Mouse (Mus musculus) cerebellum, postnatal 4 days (tissue): Measurements from ENCODE around the gene Slc8a2.

Experiments used
- DNase-seq, 2 experiments: peaks; one replicate each; pipeline ENCODE4 v3.0.0; 2022; ENCODE audit warnings: low spot score in 2 of 2, mixed read lengths in 1 of 2

The Slc8a2 gene

GRCm38 (mm10) chr7:16129421-16129845 lies at the start of gene Slc8a2:
TSS of gene Slc8a2 (plus strand) at chr7:16129826.
- DNase-seq = peak; percentile 71 to 80

GRCm38 (mm10) chr7:16079947-16080346 lies 49.7 kb upstream of the Slc8a2 start:
- DNase-seq = no peak

DNA sequence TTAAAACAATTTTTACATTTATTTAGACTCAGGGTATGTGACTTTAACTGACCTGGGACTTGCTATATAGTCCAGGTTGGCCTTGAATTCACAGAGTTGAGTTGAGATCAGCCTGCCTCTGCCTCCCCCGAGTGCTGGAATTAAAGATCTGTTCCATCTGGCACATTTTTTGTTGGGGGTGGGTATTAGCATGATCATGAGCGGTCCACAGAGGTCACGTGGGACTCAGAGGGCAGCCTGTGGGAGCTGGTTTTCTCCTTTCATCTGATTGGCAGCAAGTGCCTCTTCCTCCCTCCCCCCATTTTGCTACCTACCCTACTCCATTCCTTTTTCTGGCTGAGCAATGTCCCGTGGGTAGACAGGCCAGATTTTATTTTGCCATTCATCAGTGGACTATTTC lies 49.0 kb upstream of the Slc8a2 start:
- no peak for DNase-seq

DNA sequence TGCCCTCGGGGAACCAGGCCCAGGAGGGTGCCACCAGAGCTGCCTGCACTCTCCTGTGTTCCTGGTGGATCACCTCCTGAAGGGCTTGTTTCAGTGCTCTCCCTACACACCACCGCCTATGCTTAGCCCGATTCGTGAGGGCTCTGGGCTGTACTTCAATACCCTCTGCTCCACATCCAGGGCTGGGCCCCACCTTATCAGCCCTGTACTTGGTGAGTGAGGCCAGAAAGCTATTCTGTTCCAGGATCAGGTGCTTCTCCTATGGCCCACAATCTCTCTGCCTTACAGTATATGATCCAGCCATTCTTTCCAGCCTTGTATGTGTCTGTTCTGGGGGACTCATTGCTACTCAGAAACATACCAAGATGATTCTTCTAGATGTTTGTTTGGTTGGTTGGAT lies 46.3 kb upstream of the Slc8a2 start:
- no peak for DNase-seq

- no peak for DNase-seq
These were observed 42.0 kb upstream of the Slc8a2 start for GRCm38 (mm10) chr7:16087587-16087986.

GRCm38 (mm10) chr7:16094592-16094991 lies 35.0 kb upstream of the Slc8a2 start:
- no peak for DNase-seq

DNA sequence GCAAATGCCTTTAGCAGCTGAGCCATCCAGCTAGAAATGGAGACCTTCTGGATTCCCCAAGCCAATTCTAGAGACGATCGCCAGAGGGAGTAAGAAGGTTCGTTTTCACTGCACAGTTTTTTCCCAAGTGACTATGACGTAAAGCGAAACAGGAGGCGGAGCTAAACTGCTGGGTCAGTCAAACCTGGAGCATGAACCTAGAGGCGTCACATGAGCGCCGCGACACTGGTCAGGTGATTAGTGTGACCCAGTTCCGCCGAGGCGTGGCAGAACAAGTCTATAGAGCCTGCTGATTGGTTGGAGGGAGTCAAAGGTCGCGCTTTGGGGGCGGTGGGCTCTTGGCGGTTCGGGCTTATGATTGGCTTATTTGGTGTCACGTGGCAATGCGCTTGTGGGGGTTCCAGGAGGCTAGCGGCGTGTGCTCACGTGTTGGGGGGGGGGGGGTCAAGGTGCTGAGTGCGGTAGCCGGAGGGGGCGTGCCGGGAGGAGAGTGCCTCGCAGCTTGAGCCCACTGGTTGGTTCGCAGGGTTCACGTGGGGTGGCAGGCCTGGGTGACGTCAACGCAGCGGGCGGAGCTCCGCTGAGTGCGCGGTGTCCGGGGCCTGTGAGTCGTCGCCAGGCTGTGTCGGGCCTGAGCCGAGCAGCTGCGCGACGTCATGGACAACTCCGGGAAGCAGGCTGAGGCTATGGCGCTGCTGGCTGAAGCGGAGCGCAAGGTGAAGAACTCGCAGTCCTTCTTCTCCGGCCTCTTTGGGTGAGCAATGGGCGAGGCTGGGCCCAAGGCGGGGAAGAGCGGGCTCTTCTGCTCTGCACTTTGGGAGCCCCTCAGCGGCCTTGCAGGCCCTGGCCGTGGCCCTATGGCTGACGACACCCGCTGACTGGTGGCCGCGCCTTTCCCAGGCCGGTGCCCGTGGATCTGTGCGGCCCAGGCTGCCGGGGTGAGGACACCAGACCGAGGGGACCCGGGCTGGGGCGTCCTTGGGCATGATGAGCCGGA lies 31.3 kb upstream of the Slc8a2 start, which contains the start of gene Napa:
Gene Napa (plus strand): TSS at position 438 of the 997 bp plus-strand sequence.
- peak; percentile 92 to 95 for DNase-seq

GRCm38 (mm10) chr7:16099901-16100300 lies 29.7 kb upstream of the Slc8a2 start:
- DNase-seq = no peak

GRCm38 (mm10) chr7:16101081-16101480 lies 28.5 kb upstream of the Slc8a2 start:
- no peak for DNase-seq

- DNase-seq = no peak
These were observed 27.7 kb upstream of the Slc8a2 start for GRCm38 (mm10) chr7:16101726-16102475.

DNA sequence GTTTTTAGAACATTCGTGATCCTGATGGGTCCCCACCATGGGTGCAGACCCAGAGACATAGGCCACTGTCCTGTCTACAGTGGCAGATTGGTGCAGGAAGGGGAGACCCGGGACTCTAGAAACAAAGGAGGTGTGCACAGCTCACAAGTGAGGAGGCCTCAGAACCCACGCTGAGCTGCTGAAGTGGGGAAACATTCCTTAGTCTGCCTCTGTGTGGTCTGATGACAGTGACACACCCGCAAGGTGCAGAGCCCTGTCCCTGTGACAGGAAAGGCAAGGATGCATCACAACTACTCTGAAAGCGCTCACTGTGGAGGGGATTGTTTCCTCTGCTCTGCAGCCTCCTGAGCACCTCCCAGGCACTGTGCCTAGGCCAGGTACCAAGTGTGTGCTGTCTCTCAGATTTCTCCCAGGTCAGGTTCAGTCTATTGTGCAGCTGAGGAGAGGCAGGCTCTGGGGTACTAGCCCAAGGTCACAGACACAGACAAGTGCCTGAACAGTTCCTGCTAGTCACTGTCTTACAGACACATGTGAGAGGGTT lies 26.9 kb upstream of the Slc8a2 start:
- DNase-seq = no peak

DNA sequence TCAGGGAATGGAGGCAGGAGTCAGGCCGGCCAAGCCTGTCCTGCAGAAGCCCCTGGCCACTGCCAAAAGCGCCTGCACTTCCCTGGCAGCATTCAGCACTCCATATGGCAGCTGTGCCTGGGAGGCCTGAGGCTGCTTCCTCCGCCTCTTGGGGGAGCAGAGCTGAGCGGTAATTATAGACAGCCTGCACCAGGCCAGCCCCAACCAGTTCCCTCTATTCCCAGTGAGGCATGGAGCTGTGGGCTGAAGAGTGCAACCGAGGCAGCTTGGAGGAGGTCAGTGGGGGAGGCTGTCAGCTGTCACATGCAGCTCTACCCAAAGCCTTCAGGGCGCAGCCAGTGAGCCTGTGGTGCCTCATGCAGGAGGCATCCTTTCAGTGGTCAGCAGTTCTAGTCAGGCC lies 25.9 kb upstream of the Slc8a2 start:
- DNase-seq = peak in 1 of 2 experiments; percentile 71

GRCm38 (mm10) chr7:16104611-16105388 lies 24.8 kb upstream of the Slc8a2 start:
- no peak for DNase-seq

- no peak for DNase-seq
These were observed 20.6 kb upstream of the Slc8a2 start for GRCm38 (mm10) chr7:16108886-16109542.

DNA sequence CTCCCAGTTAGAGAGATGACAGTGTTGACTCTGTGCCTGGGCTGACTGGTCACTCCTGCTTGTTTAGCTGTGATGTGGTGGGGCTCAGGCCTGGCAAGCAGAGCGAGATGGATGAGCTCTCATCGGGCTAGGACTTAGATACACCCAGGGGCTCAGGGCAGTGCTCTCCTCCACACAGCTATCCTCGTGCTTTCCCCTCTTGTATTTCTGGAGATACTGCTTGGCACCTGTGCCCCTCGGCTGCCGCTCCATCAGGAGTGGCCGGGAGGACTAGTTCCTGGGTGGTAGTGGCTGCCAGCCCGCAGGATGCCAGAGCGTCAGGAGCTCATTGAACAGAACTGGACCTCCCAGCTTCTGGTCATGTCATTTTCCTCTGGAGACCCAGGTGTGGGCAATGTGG lies 19.5 kb upstream of the Slc8a2 start:
- DNase-seq = no peak

GRCm38 (mm10) chr7:16111284-16112090 lies 18.1 kb upstream of the Slc8a2 start:
- DNase-seq = no peak

DNA sequence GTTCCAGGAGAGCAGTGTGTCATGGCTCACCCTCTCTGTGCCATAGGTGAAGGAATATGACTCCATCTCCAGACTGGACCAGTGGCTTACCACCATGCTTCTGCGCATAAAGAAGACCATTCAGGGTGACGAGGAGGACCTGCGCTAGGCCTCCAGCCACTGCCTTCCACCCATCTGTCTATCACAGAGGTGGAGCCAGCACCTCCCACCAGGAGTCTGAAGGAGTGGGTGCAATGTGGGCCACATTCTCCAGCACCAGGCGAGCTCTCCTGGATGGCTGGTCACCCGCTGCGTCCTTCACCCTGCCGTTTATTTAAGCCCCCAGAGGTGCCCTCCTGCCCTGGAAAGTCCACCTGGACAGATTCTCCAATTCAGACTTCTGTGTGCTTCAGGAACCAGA lies 13.2 kb upstream of the Slc8a2 start:
- DNase-seq = no peak

DNA sequence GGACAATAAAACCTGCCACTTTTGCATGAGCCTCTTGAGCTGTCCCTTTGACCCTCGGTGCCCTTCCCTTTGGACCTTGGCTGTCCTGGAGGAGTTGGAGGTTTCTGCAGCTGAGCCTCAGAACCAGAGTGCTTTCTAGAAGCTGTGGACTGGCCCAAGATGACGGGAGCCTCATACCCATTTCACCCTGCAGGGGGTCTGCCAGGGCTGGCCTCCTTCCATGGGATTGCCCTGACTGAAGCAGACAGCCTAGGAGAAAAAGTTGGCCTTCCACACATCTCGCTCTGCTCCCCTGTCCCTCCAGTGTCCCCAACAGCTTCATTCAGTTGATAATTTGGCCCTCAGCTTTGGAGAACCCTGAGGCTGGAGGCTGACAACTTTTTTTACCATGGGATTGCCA lies 12.5 kb upstream of the Slc8a2 start:
- DNase-seq = peak in 1 of 2 experiments; percentile 47

GRCm38 (mm10) chr7:16119569-16120261 lies 9.9 kb upstream of the Slc8a2 start, which contains the start of gene Kptn:
TSS of gene Kptn (plus strand) at chr7:16119895.
- peak; percentile 90 to 94 for DNase-seq
